Mouse (Mus musculus): ENCODE results near the gene Mlst8. TPM values are rescaled to one million over a fixed set of nuclear protein-coding genes. Genes with fewer than 3 reads are reported as not detected.
A peak's percentile ranks its signal among the peaks of the same experiment; 100 is the strongest.
"Not testable (repeated sequence)": the region's sequence is repeated elsewhere in the genome, so short reads cannot be mapped to it uniquely, and the experiment has no call there.

Gene Mlst8
- total RNA-seq, 1 experiment from 2014 or later = 25.7 TPM

GRCm38 (mm10) chr17:24470701-24471527, 8.0 kb downstream of the Mlst8 start:
- no peak for ATAC-seq (replicated peaks; ENCODE audit: low read depth, poor library complexity, severe bottlenecking)

- ATAC-seq (replicated peaks; ENCODE audit: low read depth, poor library complexity, severe bottlenecking) = peak; percentile 94
These were observed 8.8 kb downstream of the Mlst8 start, which contains the start of the genes E4f1 and Pgp for GRCm38 (mm10) chr17:24469910-24470602. Gene E4f1, minus strand, starts transcription at chr17:24470313. Gene Pgp, plus strand, starts transcription at chr17:24470392.

- no peak for ATAC-seq (replicated peaks; ENCODE audit: low read depth, poor library complexity, severe bottlenecking)
These were observed 9.5 kb downstream of the Mlst8 start for GRCm38 (mm10) chr17:24469336-24469909.

- ATAC-seq (replicated peaks; ENCODE audit: low read depth, poor library complexity, severe bottlenecking) = no peak
These were observed 10.1 kb downstream of the Mlst8 start for GRCm38 (mm10) chr17:24468636-24469246.

- peak; percentile 85 for ATAC-seq (replicated peaks; ENCODE audit: low read depth, poor library complexity, severe bottlenecking)
These were observed 15.3 kb downstream of the Mlst8 start for GRCm38 (mm10) chr17:24463374-24464133.

GRCm38 (mm10) chr17:24462932-24463331, 15.9 kb downstream of the Mlst8 start:
- ATAC-seq (replicated peaks; ENCODE audit: low read depth, poor library complexity, severe bottlenecking) = no peak

- ATAC-seq (replicated peaks; ENCODE audit: low read depth, poor library complexity, severe bottlenecking) = peak; percentile 74
These were observed 17.3 kb downstream of the Mlst8 start for GRCm38 (mm10) chr17:24461580-24461979.

GRCm38 (mm10) chr17:24455523-24456206, 23.2 kb downstream of the Mlst8 start:
- not testable (repeated sequence) for ATAC-seq (replicated peaks; ENCODE audit: low read depth, poor library complexity, severe bottlenecking)

GRCm38 (mm10) chr17:24454756-24455522, 23.9 kb downstream of the Mlst8 start:
- peak; percentile 90 for ATAC-seq (replicated peaks; ENCODE audit: low read depth, poor library complexity, severe bottlenecking)

- 0 out of 2 replicates have a peak, but pooled peaks have one; percentile 2 for ATAC-seq (replicated peaks; ENCODE audit: low read depth, poor library complexity, severe bottlenecking)
These were observed 24.6 kb downstream of the Mlst8 start for GRCm38 (mm10) chr17:24454218-24454755.

GRCm38 (mm10) chr17:24453372-24453771, 25.5 kb downstream of the Mlst8 start:
- ATAC-seq (replicated peaks; ENCODE audit: low read depth, poor library complexity, severe bottlenecking) = no peak

GRCm38 (mm10) chr17:24451220-24451619, 27.7 kb downstream of the Mlst8 start:
- ATAC-seq (replicated peaks; ENCODE audit: low read depth, poor library complexity, severe bottlenecking) = no peak

- no peak for ATAC-seq (replicated peaks; ENCODE audit: low read depth, poor library complexity, severe bottlenecking)
These were observed 29.4 kb downstream of the Mlst8 start for GRCm38 (mm10) chr17:24449507-24449906.

- peak; percentile 43 for ATAC-seq (replicated peaks; ENCODE audit: low read depth, poor library complexity, severe bottlenecking)
These were observed 32.3 kb downstream of the Mlst8 start for GRCm38 (mm10) chr17:24446590-24446989.

GRCm38 (mm10) chr17:24443409-24443808, 35.5 kb downstream of the Mlst8 start:
- ATAC-seq (replicated peaks; ENCODE audit: low read depth, poor library complexity, severe bottlenecking) = no peak

- no peak for ATAC-seq (replicated peaks; ENCODE audit: low read depth, poor library complexity, severe bottlenecking)
These were observed 36.2 kb downstream of the Mlst8 start, which contains the start of gene Dnase1l2 for GRCm38 (mm10) chr17:24442632-24443155. Gene Dnase1l2, minus strand, starts transcription at chr17:24443105.

- no peak for ATAC-seq (replicated peaks; ENCODE audit: low read depth, poor library complexity, severe bottlenecking)
These were observed 36.8 kb downstream of the Mlst8 start for GRCm38 (mm10) chr17:24442107-24442506.

- ATAC-seq (replicated peaks; ENCODE audit: low read depth, poor library complexity, severe bottlenecking) = no peak
These were observed 37.7 kb downstream of the Mlst8 start for GRCm38 (mm10) chr17:24441148-24441547.

Measured in common myeloid progenitor, adult 5-6 weeks (primary cell).